Mouse (Mus musculus) bone marrow, adult 2 months (tissue): ENCODE results near the gene Krt26.

Experiments
- CTCF ChIP-seq: fragments of 200-500 bp; IDR thresholded peaks from 2 replicates; pipeline ENCODE4 v1.5.1; 2011; ENCODE audit warnings: low read length, control low read depth; ENCODE audit not compliant: control insufficient read depth, insufficient read depth
- POLR2A ChIP-seq: fragments of 200-500 bp; IDR thresholded peaks from 2 replicates; pipeline ENCODE4 v1.6.1; 2011; ENCODE audit warnings: low read depth, mild to moderate bottlenecking, control low read depth, low read length, borderline replicate concordance; ENCODE audit not compliant: control insufficient read depth

DNA sequence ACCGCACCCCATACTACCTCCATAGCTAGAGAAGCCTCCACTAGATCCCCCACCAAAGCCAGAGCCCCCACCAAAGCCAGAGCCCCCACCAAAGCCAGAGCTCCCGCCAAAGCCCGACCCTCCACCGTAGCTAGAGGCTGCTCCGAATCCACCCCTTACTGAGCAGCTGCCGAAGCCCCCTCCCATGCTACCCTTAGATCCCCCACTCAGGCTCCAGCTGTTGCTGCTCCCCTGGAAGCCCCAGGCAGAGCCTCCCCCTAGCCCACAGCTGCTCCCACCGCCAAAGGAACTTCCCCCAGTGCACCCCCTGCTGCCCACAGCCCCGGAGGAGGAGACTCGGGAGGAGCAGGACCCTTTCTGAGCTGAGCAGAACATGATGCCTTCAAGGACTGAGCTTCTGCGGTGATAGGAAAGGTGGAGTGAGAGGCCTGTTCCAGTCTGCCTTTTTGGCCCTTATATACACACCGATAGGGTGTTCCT, 52.9 kb downstream of the Krt26 start, which contains the start of gene Krt24:
- TF ChIP-seq CTCF: no peak
- no peak for TF ChIP-seq POLR2A
